Mouse (Mus musculus): ENCODE data around the gene Stag2.

Stag2 gene

DNA sequence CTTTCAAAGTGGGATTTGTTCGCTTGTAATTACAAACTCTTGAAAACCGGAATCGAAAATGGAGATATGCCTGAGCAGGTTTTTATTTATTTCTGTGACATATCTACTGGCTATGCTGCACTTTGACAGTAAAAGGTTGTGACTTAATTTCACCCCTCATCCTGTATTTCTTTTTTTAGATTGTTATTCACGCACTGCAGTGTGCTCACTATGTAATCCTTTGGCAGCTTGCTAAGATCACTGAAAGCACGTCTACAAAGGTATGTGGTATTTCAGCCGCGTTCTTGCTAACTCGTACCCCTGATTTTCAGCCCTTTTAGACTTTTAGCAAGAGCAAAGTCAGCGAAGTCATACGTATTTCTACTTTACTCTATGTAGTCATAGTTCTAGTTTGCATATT lies 101.2 kb downstream of the Stag2 start:
- DNase-seq (ENCODE audit: low spot score): no peak

DNA sequence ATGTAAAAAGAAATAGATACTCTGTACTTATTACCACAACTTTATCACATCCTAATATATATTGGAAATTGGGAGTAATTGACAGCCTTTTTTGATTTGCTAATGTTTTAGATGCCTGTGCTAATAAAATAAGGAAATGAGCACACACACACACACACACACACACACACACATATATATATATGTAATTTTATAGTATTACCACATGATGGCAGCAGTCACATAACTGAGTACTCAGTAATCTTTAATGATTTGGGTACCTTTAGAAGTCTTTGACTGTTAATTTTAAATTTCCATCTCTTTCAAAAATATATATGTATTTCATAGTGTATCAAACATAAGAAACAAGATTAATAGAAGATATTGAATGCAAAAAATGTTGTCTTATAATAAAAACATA lies 123.6 kb downstream of the Stag2 start:
- no peak for DNase-seq (ENCODE audit: low spot score)

DNA sequence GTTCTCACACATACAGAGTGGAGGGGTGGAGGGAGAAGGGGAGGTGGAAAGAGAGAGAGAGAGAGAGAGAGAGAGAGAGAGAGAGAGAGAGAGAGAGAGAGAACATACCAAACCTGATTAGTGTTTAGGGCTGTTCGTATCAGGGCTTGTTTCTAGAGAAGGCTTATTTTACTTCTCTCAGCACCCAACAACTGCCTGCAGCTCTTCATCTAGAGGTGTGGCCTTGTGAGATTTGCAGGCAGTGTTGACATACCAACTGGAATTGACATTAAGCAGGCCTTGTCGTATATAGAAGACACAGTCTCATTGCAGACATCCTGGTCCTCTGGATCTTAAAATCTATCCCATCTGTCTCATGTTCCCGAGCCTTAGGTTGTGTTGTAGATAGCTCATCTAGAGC lies 141.1 kb downstream of the Stag2 start:
- no peak for DNase-seq (ENCODE audit: low spot score)

DNA sequence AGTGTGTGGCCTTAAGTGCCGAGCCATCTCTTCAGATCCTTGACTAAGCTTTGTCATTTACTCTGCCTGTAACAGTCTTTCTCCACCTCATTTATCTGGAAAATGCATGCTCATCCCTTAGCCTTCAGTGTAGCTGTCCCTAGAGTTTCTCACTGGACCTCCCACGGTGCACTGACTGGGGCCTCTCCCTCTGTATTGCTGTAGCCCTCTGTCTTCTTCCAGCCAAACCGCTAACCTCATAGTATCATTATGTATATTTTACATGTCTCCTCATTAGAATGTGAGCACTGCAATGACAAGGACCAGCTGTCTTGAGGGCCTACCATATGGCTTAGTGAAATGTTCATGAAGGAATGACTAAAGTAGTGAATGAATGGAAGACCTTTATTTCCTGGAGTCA lies 166.1 kb downstream of the Stag2 start:
- no peak for DNase-seq (ENCODE audit: low spot score)

DNA sequence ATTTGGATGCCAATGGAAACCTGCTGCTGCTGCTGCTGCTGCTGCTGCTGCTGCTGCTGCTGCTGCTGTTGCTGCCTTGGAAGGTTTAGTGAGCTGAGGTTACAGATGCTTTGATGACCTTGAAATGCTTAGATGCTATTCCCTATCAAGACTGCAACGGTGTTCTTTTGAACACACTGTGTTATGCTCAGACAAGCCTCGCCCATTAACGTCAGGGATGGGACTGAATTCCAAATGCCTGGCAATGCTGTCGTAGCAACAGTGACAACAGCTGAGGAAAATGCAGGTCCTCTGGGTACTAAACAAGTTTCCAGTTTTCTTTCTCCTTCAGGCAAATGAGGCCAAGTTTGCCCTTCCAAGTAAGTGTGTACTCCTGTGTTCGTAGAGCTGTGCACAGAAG lies 171.3 kb downstream of the Stag2 start:
- no peak for DNase-seq (ENCODE audit: low spot score)

DNA sequence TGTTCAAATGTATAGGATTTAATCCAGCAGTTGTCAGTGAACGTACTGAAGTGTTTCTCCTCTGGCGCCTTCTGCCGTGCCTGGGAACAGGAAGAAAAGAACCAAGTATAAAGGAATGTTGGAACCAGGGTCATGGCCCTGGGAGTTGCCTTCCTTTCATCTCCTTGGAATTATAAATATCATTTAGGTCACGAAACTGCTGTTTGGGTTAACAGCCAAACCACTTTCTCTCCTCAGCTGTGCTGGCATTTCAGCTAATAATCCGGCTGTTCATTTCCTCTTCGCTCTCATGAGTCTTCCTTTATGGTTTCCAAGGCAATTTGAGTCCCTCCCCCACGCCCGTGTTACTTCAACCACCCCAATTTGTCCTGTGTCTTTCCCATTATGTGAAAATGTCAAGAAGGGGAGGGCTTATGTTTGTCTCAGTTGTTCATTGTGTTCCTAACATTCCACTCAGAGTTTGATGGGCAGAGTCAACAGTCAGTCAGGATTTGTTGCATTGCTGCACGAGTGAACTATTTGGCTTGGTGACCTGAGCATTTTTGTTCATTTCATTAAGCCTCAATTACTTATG lies 172.2 kb downstream of the Stag2 start:
- no peak for DNase-seq (ENCODE audit: low spot score)

DNA sequence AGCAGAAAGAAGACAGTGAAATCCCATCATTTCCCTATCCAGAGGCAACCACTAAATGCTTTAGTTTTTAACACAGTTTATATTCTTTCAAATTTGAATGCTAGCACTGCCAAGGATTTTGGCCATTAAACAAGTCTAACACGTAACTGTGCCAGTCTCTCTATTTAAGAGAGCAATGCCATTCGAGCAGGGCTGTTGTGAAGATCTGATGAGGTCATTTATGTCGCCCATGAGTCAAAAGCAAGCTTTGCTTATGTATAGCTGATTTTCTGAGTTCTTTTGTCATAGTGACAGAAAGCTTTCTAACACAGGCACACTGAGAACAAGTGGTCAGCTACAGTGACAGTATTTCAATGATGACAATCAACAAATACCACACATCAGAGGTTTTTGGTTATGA lies 175.7 kb downstream of the Stag2 start:
- no peak for DNase-seq (ENCODE audit: low spot score)

All from layer of hippocampus, adult 11-12 months (tissue).